Mouse (Mus musculus): ENCODE results near the gene Rbm12.
"Not testable (repeated sequence)": the region's sequence is repeated elsewhere in the genome, so short reads cannot be mapped to it uniquely, and the experiment has no call there.

Gene Rbm12

GRCm38 (mm10) chr2:156111358-156112079 lies at the start of gene Rbm12, which contains the start of gene Cpne1:
Gene Rbm12, minus strand, starts transcription at chr2:156111978.
Gene Cpne1, minus strand, starts transcription at chr2:156111965.
- peak; percentile 90 for ATAC-seq (ENCODE audit: low TSS enrichment)

GRCm38 (mm10) chr2:156151538-156151937 lies 39.8 kb upstream of the Rbm12 start:
- no peak for ATAC-seq (ENCODE audit: low TSS enrichment)

GRCm38 (mm10) chr2:156147316-156147915 lies 35.6 kb upstream of the Rbm12 start:
- ATAC-seq (ENCODE audit: low TSS enrichment), result no peak

- ATAC-seq (ENCODE audit: low TSS enrichment), result no peak
Observed at GRCm38 (mm10) chr2:156146272-156146989, 34.7 kb upstream of the Rbm12 start.

- ATAC-seq (ENCODE audit: low TSS enrichment), result no peak
Observed at GRCm38 (mm10) chr2:156145486-156146130, 33.8 kb upstream of the Rbm12 start.

- ATAC-seq (ENCODE audit: low TSS enrichment), result peak; percentile 99
Observed at GRCm38 (mm10) chr2:156143953-156144724, 32.4 kb upstream of the Rbm12 start, which contains the start of the genes Romo1 and Nfs1. Gene Romo1, plus strand, starts transcription at chr2:156144039. Gene Nfs1, minus strand, starts transcription at chr2:156144186.

GRCm38 (mm10) chr2:156143367-156143766 lies 31.6 kb upstream of the Rbm12 start:
- no peak for ATAC-seq (ENCODE audit: low TSS enrichment)

- ATAC-seq (ENCODE audit: low TSS enrichment), result no peak
Observed at GRCm38 (mm10) chr2:156142820-156143219, 31.0 kb upstream of the Rbm12 start.

- no peak for ATAC-seq (ENCODE audit: low TSS enrichment)
Observed at GRCm38 (mm10) chr2:156135695-156136094, 23.9 kb upstream of the Rbm12 start.

- ATAC-seq (ENCODE audit: low TSS enrichment), result no peak
Observed at GRCm38 (mm10) chr2:156134161-156134560, 22.4 kb upstream of the Rbm12 start.

- ATAC-seq (ENCODE audit: low TSS enrichment), result no peak
Observed at GRCm38 (mm10) chr2:156126992-156127391, 15.2 kb upstream of the Rbm12 start, which contains the start of gene Gm28036. Gene Gm28036, minus strand, starts transcription at chr2:156127092.

- ATAC-seq (ENCODE audit: low TSS enrichment), result no peak
Observed at GRCm38 (mm10) chr2:156123731-156124130, 12.0 kb upstream of the Rbm12 start.

GRCm38 (mm10) chr2:156119566-156119965 lies 7.8 kb upstream of the Rbm12 start:
- no peak for ATAC-seq (ENCODE audit: low TSS enrichment)

- ATAC-seq (ENCODE audit: low TSS enrichment), result not testable (repeated sequence)
Observed at GRCm38 (mm10) chr2:156112080-156112423, 274 bp upstream of the Rbm12 start.

- ATAC-seq (ENCODE audit: low TSS enrichment), result peak; percentile 59; the same call in 1 of the 2 replicates
Observed at GRCm38 (mm10) chr2:156110627-156111357, 986 bp downstream of the Rbm12 start.

- ATAC-seq (ENCODE audit: low TSS enrichment), result no peak
Observed at GRCm38 (mm10) chr2:156091926-156092325, 19.9 kb downstream of the Rbm12 start.

- ATAC-seq (ENCODE audit: low TSS enrichment), result peak; percentile 60; the same call in 1 of the 2 replicates
Observed at GRCm38 (mm10) chr2:156089799-156090198, 22.0 kb downstream of the Rbm12 start.

GRCm38 (mm10) chr2:156087391-156088110 lies 24.2 kb downstream of the Rbm12 start:
- ATAC-seq (ENCODE audit: low TSS enrichment), result no peak

- ATAC-seq (ENCODE audit: low TSS enrichment), result no peak
Observed at GRCm38 (mm10) chr2:156084541-156084940, 27.2 kb downstream of the Rbm12 start.

GRCm38 (mm10) chr2:156080391-156080790 lies 31.4 kb downstream of the Rbm12 start:
- ATAC-seq (ENCODE audit: low TSS enrichment), result no peak

Measured in frontal cortex, adult (tissue).